Mouse (Mus musculus) brain, embryonic 14.5 days (tissue): Measurements from ENCODE around the gene Rnf212. TPM values are rescaled to one million over a fixed set of nuclear protein-coding genes. Genes with fewer than 3 reads are reported as not detected.
"Not testable (repeated sequence)": the region's sequence is repeated elsewhere in the genome, so short reads cannot be mapped to it uniquely, and the experiment has no call there.

Experiments used
- DNase-seq: peaks from one replicate; pipeline ENCODE4 v3.0.0-alpha.2; 2011; ENCODE audit warnings: low read depth
- CTCF ChIP-seq: fragments of 200-500 bp; IDR thresholded peaks from 2 replicates; pipeline ENCODE4 v1.5.1; 2012; ENCODE audit warnings: inconsistent platforms, mild to moderate bottlenecking, moderate library complexity, borderline replicate concordance; ENCODE audit not compliant: insufficient read depth, insufficient read length; ENCODE audit errors: extremely low read depth
- POLR2A ChIP-seq: fragments of 200-500 bp; IDR thresholded peaks from 2 replicates; pipeline ENCODE4 v1.6.1; 2012; ENCODE audit warnings: mild to moderate bottlenecking, inconsistent platforms, borderline replicate concordance; ENCODE audit not compliant: poor library complexity, insufficient read depth, insufficient read length, severe bottlenecking; ENCODE audit errors: extremely low read depth
- polyA plus RNA-seq: library from polyadenylated mRNA; depleted of rRNA; stranded (reverse); fragments of >200 nt; gene quantifications from 2 replicates; pipeline ENCODE4 v1.2.3, GENCODE M21; 2012; rRNA removed

The Rnf212 gene
- polyA plus RNA-seq = 0.09 and 0.26 TPM in 2 replicates

DNA sequence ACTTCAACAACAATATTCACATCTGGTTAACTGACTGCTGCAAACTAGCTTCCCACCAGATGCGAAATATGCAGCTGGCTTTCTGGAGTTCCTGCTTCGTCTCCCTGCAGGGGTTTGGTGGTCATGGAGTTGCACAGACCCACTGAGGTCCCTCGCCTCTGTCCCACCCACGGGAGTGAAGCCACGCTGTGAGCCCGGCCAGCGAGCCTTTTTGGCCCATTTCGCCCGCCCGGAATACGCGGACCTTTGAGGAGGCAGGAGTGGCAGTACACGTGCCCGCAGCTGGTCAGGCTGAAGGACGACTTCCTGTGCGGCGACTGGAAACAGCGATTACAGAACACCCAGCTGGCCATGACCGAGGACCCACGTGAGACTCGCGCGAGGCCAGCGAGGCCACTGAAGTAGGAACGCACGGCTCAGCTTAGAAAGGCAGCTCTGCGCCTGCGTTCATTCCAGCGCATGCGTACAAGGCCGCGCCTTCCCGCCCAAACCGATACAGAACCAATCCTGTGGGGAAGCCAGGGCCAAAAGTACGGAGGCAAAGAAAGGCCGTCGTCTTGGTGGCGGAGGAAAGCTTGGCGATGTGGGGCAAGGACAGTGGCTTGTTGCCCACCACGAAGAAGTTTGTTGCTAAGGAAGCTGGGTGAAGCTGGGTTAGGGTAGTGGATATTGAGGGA, at the start of gene Rnf212:
TSS of gene Rnf212 (minus strand) at position 353 of the 677 bp plus-strand sequence.
- no peak for DNase-seq
- TF ChIP-seq CTCF (no peak), POLR2A (no peak)

DNA sequence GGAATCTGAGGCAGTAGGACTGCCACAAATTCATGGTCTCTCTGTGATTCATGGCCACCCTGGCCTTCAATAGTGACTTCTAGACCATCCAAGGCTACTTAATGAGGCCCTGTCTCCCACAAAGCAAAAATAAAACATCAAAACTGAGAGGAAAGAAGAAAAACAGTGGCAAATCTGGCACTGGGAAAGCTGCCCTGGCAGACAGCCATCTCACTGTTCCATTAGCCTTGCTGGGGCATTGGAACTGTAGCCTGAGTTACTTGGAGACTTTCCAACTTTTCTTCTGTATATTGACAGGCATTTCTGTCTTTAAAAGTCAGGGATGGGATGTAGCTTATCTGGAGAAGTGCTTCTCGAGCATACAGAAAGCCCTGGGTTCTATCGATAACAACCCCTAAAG, 48.5 kb upstream of the Rnf212 start:
- DNase-seq = peak; percentile 9

DNA sequence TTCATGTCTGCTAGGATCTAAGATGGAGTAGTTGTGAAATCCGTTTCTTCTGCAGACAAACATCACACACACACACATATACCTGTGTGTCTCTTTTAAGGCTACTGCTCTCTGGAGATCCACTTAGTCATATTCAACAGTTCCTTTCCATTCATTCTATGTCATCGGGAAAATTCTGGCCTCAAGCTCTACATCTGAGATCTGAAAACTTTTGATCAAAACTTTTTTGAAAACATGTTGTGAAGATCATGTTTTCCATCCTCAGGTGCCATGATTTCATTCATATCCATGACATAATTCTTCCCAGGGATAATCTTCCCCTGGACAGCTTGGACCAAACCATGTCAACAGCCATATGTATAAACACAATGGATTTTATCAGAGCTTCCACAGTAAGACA, 34.0 kb upstream of the Rnf212 start, which contains the start of gene Vmn2r8:
TSS of gene Vmn2r8 (minus strand) at position 101 of the 400 bp plus-strand sequence.
- DNase-seq = not testable (repeated sequence)

More for the DNA sequence above, 48.5 kb upstream of the Rnf212 start:
- no peak for TF ChIP-seq POLR2A
- no peak for TF ChIP-seq CTCF

DNA sequence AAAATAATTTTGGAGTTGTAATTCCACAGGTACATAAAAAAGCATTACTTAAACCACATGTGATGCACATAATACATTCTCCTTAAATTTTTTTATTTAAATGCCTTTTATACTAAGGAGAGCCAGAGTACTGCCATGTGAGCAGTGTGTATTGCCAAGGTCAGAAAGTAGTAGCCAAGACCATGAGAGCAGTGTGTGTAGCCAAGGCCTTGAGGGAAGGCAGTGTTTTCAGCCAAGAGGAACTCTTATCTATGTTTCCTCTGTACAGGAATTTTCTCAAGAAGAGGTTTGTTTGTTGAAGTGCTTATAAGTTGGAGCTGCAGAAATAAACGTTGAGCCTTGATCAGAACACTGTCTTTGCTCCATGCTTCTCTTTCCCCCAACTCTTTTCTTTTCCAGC, 28.9 kb upstream of the Rnf212 start:
- TF ChIP-seq CTCF (no peak), POLR2A (no peak)
- no peak for DNase-seq

GRCm38 (mm10) chr5:108795263-108795662, 20.5 kb upstream of the Rnf212 start, which contains the start of gene Tmed11:
Tmed11 (minus strand) TSS chr5:108795363.
- not testable (repeated sequence) for DNase-seq

- peak; percentile 39; the same call in 1 of the 2 replicates for TF ChIP-seq CTCF
- DNase-seq = peak; percentile 3
These were observed 15.6 kb upstream of the Rnf212 start for GRCm38 (mm10) chr5:108790385-108790784.

- no peak for TF ChIP-seq POLR2A
- no peak for TF ChIP-seq CTCF
- no peak for DNase-seq
These were observed 14.8 kb downstream of the Rnf212 start for GRCm38 (mm10) chr5:108760002-108760401.

DNA sequence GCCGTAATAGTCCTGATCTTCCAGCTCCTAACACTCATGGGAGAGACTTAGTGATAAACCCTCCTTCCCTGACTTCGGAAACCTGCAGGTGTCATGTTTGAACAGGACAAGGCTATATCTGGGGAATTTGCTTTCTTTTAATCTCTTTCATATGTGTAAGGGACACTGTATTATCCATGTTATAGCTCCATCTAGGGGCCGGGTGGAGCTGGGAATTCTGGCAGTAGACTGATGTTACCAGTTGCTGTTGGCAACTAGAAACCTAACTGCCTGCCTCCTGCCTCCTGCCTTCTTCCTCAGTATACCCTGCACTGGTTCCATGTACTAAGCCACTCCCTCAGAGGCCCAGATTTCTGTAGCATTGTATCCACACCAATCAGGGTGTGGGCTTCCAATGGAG, 16.4 kb downstream of the Rnf212 start:
- DNase-seq = peak; percentile 9

DNA sequence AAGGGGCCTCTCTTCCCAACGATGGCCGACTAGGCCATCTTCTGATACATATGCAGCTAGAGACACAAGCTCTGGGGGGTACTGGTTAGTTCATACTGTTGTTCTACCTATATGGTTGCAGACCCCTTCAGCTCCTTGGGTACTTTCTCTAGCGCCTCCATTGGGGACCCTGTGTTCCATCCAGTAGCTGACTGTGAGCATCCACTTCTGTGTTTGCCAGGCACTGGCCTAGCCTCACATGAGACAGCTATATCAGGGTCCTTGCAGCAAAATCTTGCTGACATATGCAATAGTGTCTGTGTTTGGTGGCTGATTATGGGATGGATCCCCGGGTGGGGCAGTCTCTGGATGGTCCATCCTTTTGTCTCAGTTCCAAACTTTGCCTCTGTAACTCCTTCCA, 23.5 kb downstream of the Rnf212 start:
- DNase-seq = not testable (repeated sequence)

More for the DNA sequence above, 16.4 kb downstream of the Rnf212 start:
- TF ChIP-seq POLR2A = no peak
- no peak for TF ChIP-seq CTCF

GRCm38 (mm10) chr5:108750328-108751210, 24.2 kb downstream of the Rnf212 start:
- DNase-seq = no peak
- TF ChIP-seq CTCF (no peak), POLR2A (no peak)

DNA sequence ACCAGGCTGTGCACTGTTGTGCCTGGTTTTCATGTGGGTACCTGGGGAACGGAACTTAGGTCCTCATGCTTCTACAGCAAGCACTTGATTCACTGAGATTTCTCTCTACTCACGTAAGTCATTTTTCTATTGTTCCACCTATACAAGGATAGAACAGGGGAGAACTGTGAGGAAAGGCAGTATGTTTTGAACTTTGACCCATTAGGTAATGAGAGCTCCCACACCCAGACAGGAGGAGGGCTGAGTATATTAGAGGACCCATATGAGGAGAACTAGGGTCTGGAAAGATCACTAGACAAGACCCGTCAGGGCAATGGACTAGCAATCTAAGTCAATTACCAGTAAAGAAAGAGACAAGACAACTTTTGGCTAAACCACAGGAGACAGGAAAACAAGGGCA, 30.2 kb downstream of the Rnf212 start:
- no peak for DNase-seq
- TF ChIP-seq POLR2A (no peak), CTCF (no peak)

DNA sequence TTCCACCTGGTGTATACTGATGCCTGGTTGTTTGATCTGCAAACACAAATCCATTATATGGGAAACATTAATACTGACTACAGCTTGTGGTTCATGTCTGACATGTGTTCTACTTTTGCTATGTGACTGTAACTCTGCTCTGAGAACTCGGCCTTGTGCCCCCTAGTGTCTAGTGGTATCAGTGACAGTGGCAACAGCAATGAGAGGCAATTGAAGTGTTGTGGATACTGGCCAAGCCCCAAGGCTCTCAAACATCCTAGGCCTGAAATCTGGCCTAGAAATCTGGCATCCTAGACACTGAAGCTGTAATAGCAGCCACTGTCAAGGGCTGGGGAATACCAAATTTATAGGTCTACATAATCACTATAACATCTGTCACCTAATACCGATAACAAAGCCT, 30.9 kb downstream of the Rnf212 start:
- no peak for DNase-seq
- no peak for TF ChIP-seq POLR2A
- peak; percentile 20; the same call in 1 of the 2 replicates for TF ChIP-seq CTCF
